In the genomic region with DNA sequence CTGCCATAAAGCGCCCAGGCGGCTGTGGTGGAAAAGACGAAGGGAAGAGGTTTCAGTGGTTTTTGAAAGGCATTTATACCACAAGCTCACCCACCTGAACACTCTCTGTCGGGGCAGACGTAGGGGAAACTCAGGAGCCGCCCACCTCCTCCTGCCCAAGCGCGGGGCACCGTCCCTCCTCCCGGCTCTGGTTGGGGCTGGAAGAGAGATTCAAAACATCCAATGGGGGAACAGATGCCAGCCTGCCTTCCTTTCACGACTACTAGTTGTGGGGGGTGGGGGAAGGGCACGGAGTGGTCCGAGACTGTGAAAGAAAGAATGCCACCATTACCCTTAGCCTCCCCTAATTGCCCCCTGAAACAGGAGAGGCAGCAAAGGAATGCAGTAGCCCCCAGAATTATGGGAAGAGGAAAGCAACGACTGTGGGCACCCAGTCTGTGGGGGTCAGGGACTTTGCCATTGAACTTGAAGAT, we compare ENCODE assay signal across 15 mouse cellular contexts.
A peak's percentile ranks its signal among the peaks of the same experiment; 100 is the strongest.
DNase-seq lines count a peak whose midpoint lies in the region.
"Had no signal": no experiment of that assay in that cellular context is flagged by ENCODE, and none has a peak within 500 bp of the region (broad histone marks: within the 10 kb centered on the region; RNA-seq: fewer than 3 reads in every experiment).

No protein-coding gene starts in this region.

- peak; percentile 11 for DNase-seq in kidney, postnatal 10 days
- DNase-seq in kidney, postnatal 36 days, result no peak
- DNase-seq in urinary bladder, postnatal 25 days (ENCODE audit: low spot score), result peak; percentile 19
- no peak for DNase-seq in urinary bladder, postnatal 10 days (ENCODE audit: low spot score)
- DNase-seq in MEL-GATA-1-ER (ENCODE audit: extremely low read depth, low read depth), result peak; percentile 32
- no peak for DNase-seq in T-cell, adult 2 months (ENCODE audit: low spot score)
- DNase-seq in right cerebral cortex, postnatal 25 days, result no peak
- DNase-seq: adrenal gland, postnatal 36 days; cerebellum, postnatal 14 days; forebrain, postnatal 0 days; heart, adult 2 months; heart, postnatal 10 days; kidney, postnatal 14 days; right cerebral cortex, adult 18-20 months; spleen, adult 18-20 months had no signal

Comparison
In these comparisons a context has a peak if more than half of its experiments do, and no peak if none do; other contexts are left out.
1. DNase-seq: peak in kidney, postnatal 10 days (single experiment), urinary bladder, postnatal 25 days (single experiment) and MEL-GATA-1-ER (single experiment); none in kidney, postnatal 36 days (0 of 2), urinary bladder, postnatal 10 days (single experiment), T-cell, adult 2 months (single experiment) and right cerebral cortex, postnatal 25 days (single experiment).